Mouse (Mus musculus) embryo, embryonic 9.5 days (tissue): ENCODE data around the gene 4930562C15Rik.
A peak's percentile ranks its signal among the peaks of the same experiment; 100 is the strongest.

ENCODE experiments used
- DNase-seq: peaks from one replicate; pipeline ENCODE4 v3.0.0-alpha.2; 2017; ENCODE audit errors: extremely low spot score

The 4930562C15Rik gene

DNA sequence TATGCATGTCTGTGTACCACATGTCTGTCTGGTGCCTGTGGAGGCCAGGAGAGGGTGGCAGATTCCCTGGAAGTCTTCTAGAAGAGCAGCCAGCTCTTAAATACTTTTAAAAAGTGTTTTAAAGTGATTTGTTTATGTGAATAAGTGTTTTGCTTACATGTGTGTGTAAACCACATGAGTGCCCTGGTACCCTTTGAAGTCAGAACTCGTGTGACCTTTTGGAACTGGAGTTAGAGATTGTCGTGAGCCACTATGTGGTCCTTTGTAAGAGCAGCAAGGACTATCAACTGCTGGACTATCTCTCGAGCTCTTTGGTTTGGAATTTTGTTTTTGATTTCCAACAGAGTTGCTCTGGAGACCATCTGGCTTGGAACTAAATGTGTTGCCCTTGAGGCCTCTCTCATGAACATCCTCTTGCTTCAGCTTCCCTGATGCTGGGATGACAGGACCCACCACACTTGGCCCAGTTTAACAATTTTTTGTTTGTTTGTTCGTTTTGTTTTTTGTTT, 55.0 kb downstream of the 4930562C15Rik start:
- no peak for DNase-seq

DNA sequence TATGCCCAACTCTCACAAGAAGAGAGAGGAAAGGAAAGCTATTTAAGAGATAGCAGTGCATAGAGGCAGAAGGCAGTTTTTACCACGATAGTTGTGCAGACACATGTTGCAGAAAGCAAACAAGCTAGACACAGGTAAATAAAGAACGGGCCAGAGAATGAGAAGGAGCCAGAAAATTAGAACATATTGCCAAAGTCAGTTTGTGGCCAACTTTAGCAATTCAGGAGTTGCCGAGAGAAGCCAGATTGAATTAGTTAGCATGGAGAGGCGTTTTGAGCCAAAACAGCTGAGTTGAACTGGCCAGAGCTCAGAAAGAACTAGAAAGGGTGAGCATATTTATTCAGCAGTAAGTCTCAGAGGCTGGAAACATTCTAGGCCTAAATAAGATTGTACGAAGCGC, 57.0 kb downstream of the 4930562C15Rik start:
- no peak for DNase-seq

DNA sequence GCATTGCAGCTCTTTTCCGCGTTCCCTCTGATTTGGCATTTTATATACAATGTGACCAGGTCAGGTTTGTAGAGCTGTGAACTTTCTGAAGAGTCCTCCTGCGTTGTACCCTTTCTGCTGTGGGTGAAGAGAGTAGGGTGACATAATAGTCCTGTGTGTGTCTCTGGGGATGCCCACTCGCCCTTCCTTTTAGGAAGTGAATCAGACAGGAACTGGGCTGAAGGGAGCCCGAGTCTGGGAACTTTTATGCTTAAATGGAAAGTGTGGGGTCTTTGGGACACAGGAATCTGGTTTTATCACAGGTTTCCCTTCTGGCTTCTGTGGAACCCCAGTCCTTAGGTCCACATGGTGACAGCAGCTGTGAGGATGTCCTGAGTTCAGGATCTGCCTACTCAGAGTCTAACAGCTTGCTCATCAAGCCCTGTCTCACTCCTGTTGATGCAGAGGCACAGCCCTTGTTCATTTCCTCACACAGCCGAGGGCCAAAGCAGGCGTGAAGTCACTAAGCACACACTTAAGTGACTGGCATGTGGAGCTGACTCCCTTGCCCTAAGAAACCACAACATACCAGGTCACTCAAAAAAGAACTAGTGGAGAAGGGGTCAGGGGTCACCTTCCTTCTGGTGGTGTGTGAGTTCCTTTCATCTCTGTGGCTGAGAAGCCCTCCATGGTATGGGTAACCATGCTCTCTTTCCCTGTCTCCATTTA, 59.1 kb downstream of the 4930562C15Rik start:
- DNase-seq: no peak

DNA sequence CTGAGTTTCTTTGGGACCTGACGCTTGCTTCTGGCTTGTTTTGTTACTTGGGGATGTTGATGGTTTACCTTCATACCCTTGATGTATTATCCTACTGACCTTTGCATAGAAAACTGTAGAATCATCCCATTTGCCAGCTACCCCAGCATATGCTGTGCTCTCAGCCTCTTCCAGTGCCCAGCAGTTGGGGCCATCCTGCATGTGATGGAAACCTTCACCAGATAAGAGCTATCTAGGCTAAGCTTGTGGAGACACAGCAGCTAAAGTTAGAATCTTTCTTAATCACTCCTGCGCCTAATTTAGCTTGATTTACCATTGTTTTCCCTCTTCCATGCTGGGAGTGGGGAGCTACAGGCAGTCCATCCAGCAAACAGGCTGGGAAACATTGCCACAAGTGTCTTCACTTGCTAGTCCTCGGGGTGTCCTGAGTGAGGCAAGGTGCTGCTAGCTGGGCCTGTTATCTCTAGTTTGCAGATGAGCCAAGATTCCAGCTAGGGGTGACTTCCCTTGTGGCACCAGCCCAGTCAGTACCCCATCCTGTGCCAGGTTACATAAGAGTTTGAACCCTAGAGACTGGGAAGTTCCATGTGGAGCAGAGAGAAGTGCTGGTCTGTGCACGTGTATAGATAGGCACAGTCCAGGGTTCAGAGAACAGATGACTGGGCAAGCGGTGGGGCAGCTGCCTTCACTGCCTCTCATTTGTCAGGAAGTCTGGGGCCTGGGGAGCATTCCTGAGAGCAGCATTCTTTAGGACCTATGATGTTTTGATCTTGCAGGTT, 61.2 kb downstream of the 4930562C15Rik start:
- DNase-seq: no peak

- no peak for DNase-seq
Measured at GRCm38 (mm10) chr16:4897146-4897730, 62.0 kb downstream of the 4930562C15Rik start.

GRCm38 (mm10) chr16:4898881-4899280, 63.7 kb downstream of the 4930562C15Rik start:
- no peak for DNase-seq

DNA sequence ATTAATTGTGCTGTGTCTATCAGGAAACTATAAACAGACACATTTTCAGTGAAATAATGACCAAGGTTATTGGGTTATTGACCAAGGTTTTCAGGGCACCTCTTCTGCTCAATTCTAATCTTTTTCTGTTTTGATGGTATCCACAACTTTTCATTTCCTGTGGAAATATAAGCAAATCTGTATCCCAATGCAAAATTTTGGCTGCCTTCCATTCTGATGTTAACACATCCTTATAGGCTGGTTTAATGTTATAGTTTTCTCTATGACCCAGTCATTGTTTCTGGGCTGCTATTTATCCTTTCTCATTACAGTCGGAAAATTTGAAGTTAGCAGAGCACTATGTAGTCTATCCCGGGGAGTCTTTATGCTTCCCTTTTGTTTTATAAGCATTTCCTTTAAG, 64.5 kb downstream of the 4930562C15Rik start:
- no peak for DNase-seq

DNA sequence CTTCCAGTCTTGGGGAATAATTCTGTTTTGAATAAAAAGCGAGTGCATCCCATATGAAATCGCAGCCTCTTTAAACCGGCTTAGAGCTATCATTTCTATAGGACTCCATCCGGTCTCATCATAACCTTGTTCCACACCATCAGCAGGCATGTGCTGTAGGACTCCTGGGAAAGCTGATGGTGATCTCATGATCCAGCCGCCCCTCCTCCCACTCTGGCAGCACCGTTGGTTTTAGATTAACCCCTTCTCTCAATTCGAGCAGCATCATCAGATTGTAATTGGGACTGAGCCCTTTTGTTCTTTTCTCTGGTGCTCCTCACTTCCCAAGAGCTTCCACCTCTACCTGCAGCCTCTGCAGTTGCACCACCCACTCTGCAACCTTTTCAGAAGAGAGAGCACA, 66.0 kb downstream of the 4930562C15Rik start:
- DNase-seq: no peak

- no peak for DNase-seq
Measured at GRCm38 (mm10) chr16:4902390-4902789, 67.2 kb downstream of the 4930562C15Rik start.

- DNase-seq: no peak
Measured at GRCm38 (mm10) chr16:4903491-4904102, 68.4 kb downstream of the 4930562C15Rik start.

DNA sequence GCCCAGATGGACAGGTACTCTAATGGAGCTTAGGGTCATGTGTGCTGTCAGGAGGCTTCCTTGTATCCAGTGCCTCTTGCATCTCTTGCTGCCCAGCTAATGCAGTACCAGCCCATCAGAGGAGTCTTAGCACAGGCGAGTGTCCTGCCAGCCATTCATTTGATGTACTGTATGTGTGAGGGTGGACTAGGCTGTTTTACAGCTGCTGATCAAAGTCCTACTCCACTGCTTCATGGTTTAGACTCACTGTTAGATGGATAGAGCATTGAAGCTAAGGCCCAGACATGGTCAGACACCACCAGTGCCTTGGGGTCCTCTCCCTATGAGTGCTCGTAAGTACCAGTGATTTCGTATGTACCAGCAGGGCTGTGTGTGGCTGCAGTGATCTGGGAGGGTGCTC, 69.7 kb downstream of the 4930562C15Rik start:
- DNase-seq: no peak

GRCm38 (mm10) chr16:4905591-4905990, 70.4 kb downstream of the 4930562C15Rik start:
- no peak for DNase-seq

GRCm38 (mm10) chr16:4906559-4906958, 71.3 kb downstream of the 4930562C15Rik start:
- DNase-seq: no peak

- no peak for DNase-seq
Measured at GRCm38 (mm10) chr16:4907386-4907785, 72.2 kb downstream of the 4930562C15Rik start.

DNA sequence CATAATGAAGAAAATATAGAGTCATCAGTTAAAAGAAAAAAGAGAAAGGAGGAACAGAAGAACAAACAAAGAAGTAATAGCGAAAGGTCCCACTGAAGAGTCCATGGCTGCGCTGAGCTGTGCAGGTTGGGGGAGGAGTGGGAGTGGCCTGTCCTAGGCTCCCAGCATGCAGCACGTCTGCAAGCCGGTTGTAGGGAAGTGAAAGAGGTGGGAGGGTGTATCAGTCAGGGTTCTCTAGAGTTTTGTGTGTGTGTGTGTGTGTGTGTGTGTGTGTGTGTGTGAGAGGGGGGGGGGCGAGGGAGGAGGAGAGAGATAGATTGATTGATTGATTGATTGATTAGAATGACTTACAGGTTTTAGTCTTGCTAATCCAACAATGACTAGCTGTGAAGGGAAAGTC, 72.8 kb downstream of the 4930562C15Rik start:
- no peak for DNase-seq

- no peak for DNase-seq
Measured at GRCm38 (mm10) chr16:4909745-4910144, 74.5 kb downstream of the 4930562C15Rik start.

DNA sequence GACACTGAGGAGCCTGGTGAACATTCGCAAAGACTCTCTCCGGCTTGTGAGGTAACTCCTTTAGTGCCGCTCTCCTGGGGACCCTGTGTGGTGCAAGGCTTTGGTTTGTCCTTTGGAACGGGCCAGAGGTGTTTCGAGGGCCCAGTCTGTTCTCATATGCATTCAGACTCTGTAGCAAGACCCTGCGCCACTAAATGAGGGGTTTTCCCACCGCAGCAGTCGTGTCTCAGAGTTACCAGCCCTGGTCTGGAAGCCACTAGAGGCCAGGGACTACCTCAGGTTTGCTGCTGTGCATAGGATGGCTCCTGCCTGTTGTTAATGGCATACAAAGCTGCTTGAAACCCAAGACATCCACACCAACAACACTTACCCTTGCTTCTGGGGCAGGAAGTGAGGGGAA, 75.5 kb downstream of the 4930562C15Rik start:
- DNase-seq: no peak

GRCm38 (mm10) chr16:4912074-4912648, 76.9 kb downstream of the 4930562C15Rik start:
- DNase-seq: no peak

- peak; percentile 19 for DNase-seq
Measured at GRCm38 (mm10) chr16:4912907-4913782, 77.9 kb downstream of the 4930562C15Rik start.

DNA sequence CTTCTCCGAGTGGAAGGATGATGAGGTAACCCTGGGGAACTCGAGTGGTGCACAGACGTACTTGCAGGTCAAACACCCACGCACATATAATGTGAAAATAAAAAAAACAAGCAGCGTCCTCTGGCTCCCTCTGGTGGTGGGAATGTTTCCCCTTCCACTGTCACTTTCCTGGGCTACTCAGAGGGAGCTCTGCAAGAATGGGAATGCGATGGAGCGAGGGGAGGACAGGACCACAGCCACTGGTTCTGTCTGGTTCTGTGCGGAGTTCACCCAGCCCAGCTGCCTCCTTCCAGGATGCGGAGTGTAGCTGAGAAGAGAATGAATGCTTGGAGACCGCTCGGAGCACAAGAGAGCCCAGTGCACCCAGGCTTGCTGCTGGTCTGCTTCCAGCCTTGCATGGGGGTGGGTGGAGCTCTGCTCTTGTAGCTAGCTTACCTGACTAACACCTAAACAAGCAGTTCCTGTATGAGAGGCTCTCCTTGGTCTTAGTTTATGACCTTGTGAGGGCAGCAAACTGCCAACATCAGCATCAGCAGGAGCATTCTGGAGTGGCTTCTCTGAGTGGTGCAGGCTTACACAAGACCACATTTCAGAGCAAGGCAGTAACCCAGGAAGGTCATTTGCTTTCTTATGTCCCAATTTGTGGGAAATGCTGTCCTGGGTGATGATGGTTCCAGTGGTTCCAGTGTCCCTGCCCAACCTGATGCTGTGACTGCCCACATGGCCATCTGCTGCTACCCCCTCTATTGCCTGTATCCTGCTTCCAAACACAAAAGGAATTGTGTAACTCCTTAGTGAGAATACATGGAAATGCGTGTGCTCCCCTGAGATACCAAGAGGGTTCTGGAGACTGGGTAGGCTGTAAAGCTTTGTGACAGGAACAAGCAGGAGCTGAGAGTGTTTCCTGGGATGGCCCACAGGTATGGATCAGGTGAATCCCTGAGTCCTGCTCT, 78.8 kb downstream of the 4930562C15Rik start:
- peak; percentile 80 for DNase-seq
